Mouse (Mus musculus) gastrocnemius, adult 2 months (tissue): ENCODE measurements around the gene Ccdc73. TPM values are rescaled to one million over a fixed set of nuclear protein-coding genes. Genes with fewer than 3 reads are reported as not detected.
"Not testable (repeated sequence)": the region's sequence is repeated elsewhere in the genome, so short reads cannot be mapped to it uniquely, and the experiment has no call there.

Experiments used
- DNase-seq: peaks from one replicate; pipeline ENCODE4 v3.0.0; 2022
- H3K27ac ChIP-seq: fragments of 200-600 bp; 2 replicates; pipeline ENCODE4 v1.8.1; 2022; ENCODE audit warnings: mild to moderate bottlenecking
- H3K4me3 ChIP-seq: fragments of 200-600 bp; 2 replicates; pipeline ENCODE4 v1.8.1; 2022; ENCODE audit warnings: mild to moderate bottlenecking, moderate library complexity
- CTCF ChIP-seq: fragments of 200-600 bp; IDR thresholded peaks from 2 replicates; pipeline ENCODE4 v1.8.1; 2022; ENCODE audit warnings: antibody characterized with exemption, mild to moderate bottlenecking, moderate library complexity
- intact Hi-C: fragments of 180-260 bp; cut with DNase I; formaldehyde crosslinking; loops from one replicate; pipeline ENCODE4 v1.15.1; 2025
- long read RNA-seq, 2 experiments: library from polyadenylated mRNA; stranded (forward); transcript quantifications; one replicate each; pipeline ENCODE4 v2.0.0; 2021
- total RNA-seq, 2 experiments: library from RNA; stranded (reverse); gene quantifications; 2 replicates each; pipeline ENCODE4 v1.2.3; 2021

The Ccdc73 gene
- 1 to 10 TPM; 3.5 to 3.7 TPM for total RNA-seq
- long read RNA-seq, experiment 1, partial matches to known transcripts, result 0 of 3 reads
- long read RNA-seq, experiment 1, other reads (novel, unspliced or antisense), result 2 of 3 reads
- long read RNA-seq, experiment 2, partial matches to known transcripts, result 0 of 1 reads
- long read RNA-seq, experiment 2, other reads (novel, unspliced or antisense), result 1 of 1 reads

- Histone ChIP-seq H3K27ac (no peak within 1 kb of the TSS), H3K4me3 (no peak within 1 kb of the TSS)
- no peak for DNase-seq
- TF ChIP-seq CTCF, result no peak
- intact Hi-C loops, result no loop called here
Observed at GRCm38 (mm10) chr2:104867282-104867855, at the start of gene Ccdc73. Ccdc73 (plus strand) TSS chr2:104867805.

GRCm38 (mm10) chr2:104818763-104819162 is 48.8 kb upstream of the Ccdc73 start:
- intact Hi-C loops, DNase-seq, H3K4me3 ChIP-seq, H3K27ac ChIP-seq: not testable (repeated sequence)

GRCm38 (mm10) chr2:104826191-104826590 is 41.4 kb upstream of the Ccdc73 start:
- TF ChIP-seq CTCF, result no peak
- no peak overlapping the region for H3K27ac ChIP-seq
- no peak overlapping the region for H3K4me3 ChIP-seq
- intact Hi-C loops, result no loop called here
- DNase-seq, result no peak

- no peak overlapping the region for H3K4me3 ChIP-seq
- DNase-seq, result no peak
- no peak overlapping the region for H3K27ac ChIP-seq
- no peak for TF ChIP-seq CTCF
- intact Hi-C loops, result no loop called here
Observed at GRCm38 (mm10) chr2:104832486-104832885, 35.1 kb upstream of the Ccdc73 start.

- H3K4me3 ChIP-seq, result no peak overlapping the region
- TF ChIP-seq CTCF, result no peak
- intact Hi-C loops, result no loop called here
- H3K27ac ChIP-seq, result no peak overlapping the region
- no peak for DNase-seq
Observed at GRCm38 (mm10) chr2:104840974-104841373, 26.6 kb upstream of the Ccdc73 start.

GRCm38 (mm10) chr2:104841736-104842135 is 25.9 kb upstream of the Ccdc73 start:
- H3K4me3 ChIP-seq, result no peak overlapping the region
- H3K27ac ChIP-seq, result no peak overlapping the region
- no peak for DNase-seq
- no peak for TF ChIP-seq CTCF
- intact Hi-C loops, result no loop called here

- no peak for TF ChIP-seq CTCF
- Histone ChIP-seq H3K27ac (no peak overlapping the region), H3K4me3 (no peak overlapping the region)
- intact Hi-C loops, result no loop called here
- DNase-seq, result no peak
Observed at GRCm38 (mm10) chr2:104842559-104842958, 25.0 kb upstream of the Ccdc73 start.

- Histone ChIP-seq H3K4me3 (no peak overlapping the region), H3K27ac (no peak overlapping the region)
- DNase-seq, result no peak
- intact Hi-C loops, result no loop called here
- TF ChIP-seq CTCF, result no peak
Observed at GRCm38 (mm10) chr2:104846638-104847414, 20.8 kb upstream of the Ccdc73 start.

GRCm38 (mm10) chr2:104847645-104848044 is 20.0 kb upstream of the Ccdc73 start:
- TF ChIP-seq CTCF, result peak; percentile 25; the same call in 1 of the 2 replicates
- H3K4me3 ChIP-seq, result no peak overlapping the region
- H3K27ac ChIP-seq, result no peak overlapping the region
- intact Hi-C loops, result no loop called here
- DNase-seq, result no peak

GRCm38 (mm10) chr2:104848235-104849161 is 19.1 kb upstream of the Ccdc73 start:
- peak overlapping the region; percentile 68 for H3K4me3 ChIP-seq
- no peak for DNase-seq
- intact Hi-C loops, result no loop called here
- TF ChIP-seq CTCF, result no peak
- H3K27ac ChIP-seq, result no peak overlapping the region

GRCm38 (mm10) chr2:104849276-104849990 is 18.2 kb upstream of the Ccdc73 start, which contains the start of gene Prrg4:
Prrg4 (minus strand) TSS chr2:104849876.
- TF ChIP-seq CTCF, result peak; percentile 7; the same call in 1 of the 2 replicates
- Histone ChIP-seq H3K4me3 (peak within 1 kb of the TSS; percentile 68), H3K27ac (peak within 1 kb of the TSS; percentile 35)
- DNase-seq, result peak; percentile 62
- intact Hi-C loops, result no loop called here

- intact Hi-C loops, result no loop called here
- H3K27ac ChIP-seq, result peak overlapping the region; percentile 35; the same call in 1 of the 2 replicates
- H3K4me3 ChIP-seq, result peak overlapping the region; percentile 68
- TF ChIP-seq CTCF, result no peak
- no peak for DNase-seq
Observed at GRCm38 (mm10) chr2:104849991-104850359, 17.6 kb upstream of the Ccdc73 start.
